Mouse (Mus musculus): ENCODE results near the gene Hlcs.

The Hlcs gene

DNA sequence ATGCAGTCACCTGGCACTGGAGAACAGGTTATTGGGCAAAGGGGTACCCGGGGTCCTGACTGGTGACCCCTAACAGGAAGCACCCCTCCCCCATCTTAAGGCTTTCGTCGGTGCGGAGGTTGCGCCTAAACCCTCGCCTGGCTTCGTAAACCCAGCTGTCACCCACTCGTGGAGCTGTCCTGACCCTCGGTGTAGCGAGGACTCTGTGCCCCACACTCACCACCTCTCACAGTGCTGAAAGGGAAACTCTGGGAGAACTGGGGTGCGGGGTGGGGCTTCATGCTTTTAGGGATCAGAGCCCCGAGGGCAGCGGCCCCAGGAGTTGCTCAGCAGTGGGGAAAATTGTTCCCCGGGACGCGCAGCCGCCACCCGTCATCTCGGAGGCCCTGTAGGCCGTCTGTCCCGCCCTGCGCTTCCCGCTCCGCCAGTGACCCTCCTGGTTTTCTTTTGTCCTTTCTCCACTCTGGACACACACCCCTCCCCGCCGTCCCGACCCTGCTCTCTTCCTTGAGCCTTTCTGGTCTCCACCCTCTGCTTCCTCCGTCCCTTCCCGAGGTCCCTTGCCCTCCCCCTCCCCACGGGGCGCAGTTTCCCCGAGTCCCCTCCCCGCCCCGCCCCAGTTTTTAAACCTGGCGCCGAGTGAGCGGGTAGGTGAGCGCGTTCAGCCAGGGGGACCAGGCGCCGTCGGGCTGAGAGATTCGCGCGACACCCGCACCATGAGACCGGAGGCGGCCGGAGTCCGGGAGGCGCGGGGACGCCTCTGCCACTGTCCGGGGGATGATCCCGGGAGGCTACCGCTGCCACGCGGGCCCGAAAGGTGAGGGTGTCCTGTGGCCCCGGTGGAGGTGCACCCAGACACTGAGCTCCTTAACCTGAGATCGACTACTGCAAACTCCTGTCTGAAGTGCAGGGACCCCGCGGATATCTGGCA, 14.7 kb upstream of the Hlcs start, which contains the start of gene Ripply3:
TSS of gene Ripply3 (plus strand) at position 640 of the 931 bp plus-strand sequence.
- DNase-seq (ENCODE audit: low read depth, low spot score): peak; percentile 51

GRCm38 (mm10) chr16:94326008-94326407, 12.6 kb upstream of the Hlcs start:
- no peak for DNase-seq (ENCODE audit: low read depth, low spot score)

DNA sequence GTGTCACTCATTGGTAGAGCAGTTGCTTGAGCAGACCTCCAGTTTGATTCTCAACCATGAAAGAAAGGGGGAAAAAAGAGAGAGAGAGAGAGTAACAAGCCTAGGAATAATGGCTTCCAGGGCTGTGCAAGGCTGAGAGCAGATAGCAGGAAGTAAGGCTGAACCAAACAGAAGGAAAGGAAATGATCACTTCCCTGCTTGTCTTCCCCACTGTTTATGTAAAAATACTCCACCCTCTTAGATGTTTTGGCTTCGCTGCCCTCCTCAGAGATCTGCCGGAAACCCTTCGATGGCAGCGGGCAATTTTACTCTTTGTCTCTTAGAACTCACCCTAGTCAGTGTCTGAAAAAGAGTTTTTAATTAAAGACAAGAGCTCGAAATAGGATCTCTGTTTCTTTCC, 10.3 kb upstream of the Hlcs start:
- DNase-seq (ENCODE audit: low read depth, low spot score): no peak

DNA sequence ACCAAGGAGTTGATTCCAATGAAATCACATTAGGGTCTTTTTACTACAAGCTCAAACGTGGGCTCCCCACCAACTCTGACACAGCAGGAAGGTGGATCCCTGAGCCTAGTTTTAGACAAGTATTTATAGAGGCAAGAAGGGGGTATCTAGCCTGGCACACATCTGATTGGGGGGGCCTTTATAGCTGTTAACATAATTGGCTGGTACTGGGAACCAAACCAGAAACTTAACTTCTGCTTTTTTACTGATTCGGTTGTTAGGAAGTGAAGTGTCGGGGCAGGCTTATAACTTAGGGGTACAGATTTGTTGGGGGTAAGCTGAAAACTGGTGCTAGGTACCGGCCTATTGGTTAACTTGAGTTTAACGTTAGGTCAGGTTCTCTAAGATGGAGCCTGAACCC, 6.9 kb upstream of the Hlcs start:
- no peak for DNase-seq (ENCODE audit: low read depth, low spot score)

DNA sequence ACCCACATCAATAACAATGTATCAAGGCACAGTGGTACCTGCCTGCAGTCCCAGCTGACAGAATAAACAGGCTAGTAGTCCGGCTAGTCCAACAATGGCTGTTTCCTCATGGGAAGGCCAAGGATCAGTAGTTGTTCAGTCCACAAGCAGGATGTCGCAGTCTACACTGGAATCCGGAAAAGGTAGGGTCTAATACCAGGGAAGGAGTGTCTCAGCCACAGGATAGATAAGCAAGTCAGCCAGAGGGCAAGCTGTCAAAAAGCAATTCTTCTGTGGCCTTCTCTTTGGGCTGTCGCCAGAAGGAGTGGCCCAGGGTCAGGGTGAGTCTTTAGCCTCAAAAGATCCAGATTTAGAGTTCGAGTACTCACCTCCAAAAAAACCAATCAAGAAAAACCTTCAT, 4.4 kb upstream of the Hlcs start:
- no peak for DNase-seq (ENCODE audit: low read depth, low spot score)

GRCm38 (mm10) chr16:94315215-94315614, 1.8 kb upstream of the Hlcs start:
- peak; percentile 41 for DNase-seq (ENCODE audit: low read depth, low spot score)

GRCm38 (mm10) chr16:94314626-94315025, 1.3 kb upstream of the Hlcs start:
- no peak for DNase-seq (ENCODE audit: low read depth, low spot score)

GRCm38 (mm10) chr16:94312663-94313228, 625 bp downstream of the Hlcs start:
- peak; percentile 90 for DNase-seq (ENCODE audit: low read depth, low spot score)

DNA sequence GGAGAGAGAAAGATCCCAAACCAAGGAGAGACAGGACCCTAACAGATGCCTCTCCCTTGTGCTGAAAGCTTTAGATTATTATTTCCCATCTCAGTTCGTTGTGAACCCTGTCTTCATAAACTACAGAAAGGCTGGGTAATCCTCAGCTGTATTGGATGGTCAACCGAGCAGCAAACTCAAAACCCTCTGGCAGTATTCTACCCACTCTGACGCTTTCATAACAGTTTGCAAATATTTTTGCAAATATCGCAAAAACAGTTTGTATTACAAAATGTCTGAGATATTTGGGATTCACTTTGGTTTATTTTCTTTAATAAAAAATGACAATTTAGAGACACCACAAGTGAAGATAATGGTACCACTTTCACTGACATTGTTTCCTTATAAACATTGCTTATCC, 1.4 kb downstream of the Hlcs start:
- DNase-seq (ENCODE audit: low read depth, low spot score): no peak

- no peak for DNase-seq (ENCODE audit: low read depth, low spot score)
Observed at GRCm38 (mm10) chr16:94311416-94311815, 2.0 kb downstream of the Hlcs start.

DNA sequence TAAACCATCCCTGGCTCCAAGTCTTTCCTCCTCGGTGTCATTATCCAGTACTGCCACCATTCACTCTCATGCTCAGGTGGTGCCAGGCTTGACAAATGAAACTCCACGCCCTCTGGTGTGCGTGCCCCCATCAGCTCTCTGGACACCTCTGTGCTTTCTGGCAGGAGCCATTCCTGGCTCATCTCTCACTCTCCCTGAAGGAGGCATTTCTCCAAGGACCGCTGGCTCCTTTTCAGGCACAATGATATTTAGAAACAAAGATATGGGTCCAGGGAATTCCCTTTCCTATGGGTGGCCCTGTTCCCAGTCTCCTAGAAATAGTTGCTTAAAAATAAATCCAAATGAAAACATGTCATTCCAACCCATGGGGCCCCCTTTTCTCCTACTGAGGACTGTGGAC, 4.3 kb downstream of the Hlcs start:
- no peak for DNase-seq (ENCODE audit: low read depth, low spot score)

GRCm38 (mm10) chr16:94307942-94308341, 5.4 kb downstream of the Hlcs start:
- no peak for DNase-seq (ENCODE audit: low read depth, low spot score)

GRCm38 (mm10) chr16:94307526-94307925, 5.8 kb downstream of the Hlcs start:
- no peak for DNase-seq (ENCODE audit: low read depth, low spot score)

DNA sequence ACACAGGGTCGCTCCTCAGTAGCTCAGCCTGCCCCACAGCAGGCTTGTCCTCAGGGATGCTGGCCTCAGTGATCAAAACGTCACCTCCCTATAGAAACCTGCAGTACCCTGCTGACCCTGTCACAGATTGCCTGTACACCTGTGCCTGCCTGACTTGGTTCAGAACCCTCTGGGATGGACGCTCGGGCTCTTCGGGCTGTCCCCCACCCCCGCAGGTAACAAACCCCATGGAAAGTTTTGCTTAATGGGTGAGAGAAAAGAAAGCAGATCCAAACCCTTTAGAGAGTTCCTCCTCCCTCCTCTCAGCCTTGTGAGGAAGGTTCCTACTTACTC, 10.2 kb downstream of the Hlcs start:
- no peak for DNase-seq (ENCODE audit: low read depth, low spot score)

- DNase-seq (ENCODE audit: low read depth, low spot score): peak; percentile 73
Observed at GRCm38 (mm10) chr16:94302274-94303202, 10.8 kb downstream of the Hlcs start.

GRCm38 (mm10) chr16:94301696-94302095, 11.7 kb downstream of the Hlcs start:
- DNase-seq (ENCODE audit: low read depth, low spot score): no peak

- no peak for DNase-seq (ENCODE audit: low read depth, low spot score)
Observed at GRCm38 (mm10) chr16:94301194-94301593, 12.2 kb downstream of the Hlcs start.

DNA sequence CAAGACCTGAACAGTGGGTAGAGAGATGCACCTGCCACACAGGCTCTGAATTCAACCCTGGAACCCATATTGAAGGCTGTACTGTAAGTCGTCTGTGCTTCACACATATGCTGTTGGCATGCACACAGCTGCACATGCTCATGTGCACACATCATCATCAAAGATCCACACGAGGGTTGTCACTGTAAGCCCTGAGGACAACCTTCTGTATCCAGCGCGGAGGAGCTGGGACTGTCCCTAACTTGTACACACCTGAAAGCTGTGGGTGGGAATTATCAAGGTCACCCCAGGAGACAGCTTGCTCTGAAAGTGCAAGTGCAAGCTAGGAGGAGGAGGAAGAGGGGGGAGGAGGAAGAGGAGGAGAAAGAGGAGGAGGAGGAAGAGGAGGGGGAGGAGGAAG, 14.2 kb downstream of the Hlcs start:
- DNase-seq (ENCODE audit: low read depth, low spot score): peak; percentile 53

DNA sequence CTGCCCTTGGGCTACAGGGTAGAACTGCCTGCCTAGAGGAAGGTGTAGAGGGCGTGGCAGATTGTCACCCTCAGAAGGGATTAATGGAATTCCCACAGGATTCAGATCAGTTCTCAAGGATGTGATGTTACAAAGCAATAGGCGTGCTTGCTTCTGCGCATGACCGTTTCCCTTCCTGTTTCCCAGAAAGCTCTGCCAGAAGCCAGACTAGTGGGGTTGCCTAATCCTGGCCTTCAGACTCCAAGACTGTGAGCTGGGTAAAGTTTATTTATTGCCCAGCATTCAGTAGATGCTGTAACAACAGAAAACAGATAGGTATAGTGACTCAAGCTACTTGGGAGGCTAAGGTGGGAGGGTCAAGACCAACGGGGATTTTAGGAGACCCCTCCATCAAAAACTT, 15.3 kb downstream of the Hlcs start:
- DNase-seq (ENCODE audit: low read depth, low spot score): no peak

DNA sequence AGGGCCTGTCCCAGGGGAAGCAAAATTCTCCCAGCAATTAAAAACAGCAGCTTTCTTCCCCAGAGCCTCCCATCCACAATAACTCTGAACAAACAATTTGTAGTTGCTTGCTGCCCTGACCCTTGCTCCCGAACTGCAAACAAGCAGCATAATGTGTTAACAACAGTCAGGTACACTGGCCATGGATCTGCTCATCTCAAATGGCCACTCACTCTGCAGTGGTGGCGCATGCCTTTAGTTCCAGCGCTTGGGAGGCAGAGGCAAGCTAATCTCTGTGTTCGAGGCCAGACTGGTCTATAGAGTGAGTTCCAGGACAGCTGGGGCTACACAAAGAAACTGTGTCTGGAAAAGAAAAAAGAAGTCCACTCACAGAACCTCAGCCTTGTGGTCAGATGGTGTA, 22.2 kb downstream of the Hlcs start:
- no peak for DNase-seq (ENCODE audit: low read depth, low spot score)

- DNase-seq (ENCODE audit: low read depth, low spot score): peak; percentile 92
Observed at GRCm38 (mm10) chr16:94290073-94290999, 23.0 kb downstream of the Hlcs start.
